Mouse (Mus musculus) hindbrain, embryonic 14.5 days (tissue): ENCODE measurements around the gene Fbxl17. TPM values are rescaled to one million over a fixed set of nuclear protein-coding genes. Genes with fewer than 3 reads are reported as not detected.

Source experiments
- ATAC-seq: fragments of 200-750 bp; cut with Nextera tagmentation; 2 replicates; pipeline ENCODE4 v1.8.0; 2017; ENCODE audit warnings: moderate number of reproducible peaks, mild to moderate bottlenecking, moderate TSS enrichment, moderate library complexity; ENCODE audit not compliant: low FRiP score
- DNase-seq: peaks from one replicate; pipeline ENCODE4 v3.0.0-alpha.2; 2015; ENCODE audit warnings: low spot score
- H3K27ac ChIP-seq: fragments of 300-500 bp; sonication (generic); 2 replicates; pipeline ENCODE4 v1.5.1; 2014; ENCODE audit warnings: mild to moderate bottlenecking, moderate library complexity
- H3K27me3 ChIP-seq: fragments of 300-500 bp; sonication (generic); 2 replicates; pipeline ENCODE4 v1.6.1; 2014; ENCODE audit warnings: mild to moderate bottlenecking, low read length, mixed read lengths; ENCODE audit not compliant: control insufficient read depth, insufficient read depth
- H3K36me3 ChIP-seq: fragments of 300-500 bp; sonication (generic); replicated peaks from 2 replicates; pipeline ENCODE4 v1.6.1; 2014; ENCODE audit not compliant: control insufficient read depth, insufficient read depth
- H3K4me1 ChIP-seq: fragments of 300-500 bp; sonication (generic); replicated peaks from 2 replicates; pipeline ENCODE4 v1.6.1; 2014; ENCODE audit warnings: antibody characterized with exemption, low read length, mixed read lengths; ENCODE audit not compliant: control insufficient read depth, insufficient read depth
- H3K4me2 ChIP-seq: fragments of 300-500 bp; sonication (generic); replicated peaks from 2 replicates; pipeline ENCODE4 v1.6.1; 2014; ENCODE audit warnings: mild to moderate bottlenecking, moderate library complexity
- H3K4me3 ChIP-seq: fragments of 300-500 bp; sonication (generic); replicated peaks from 2 replicates; pipeline ENCODE4 v1.5.1; 2014; ENCODE audit warnings: mild to moderate bottlenecking, low read length
- H3K9ac ChIP-seq: fragments of 300-500 bp; sonication (generic); 2 replicates; pipeline ENCODE4 v1.6.1; 2014
- H3K9me3 ChIP-seq: fragments of 300-500 bp; sonication (generic); 2 replicates; pipeline ENCODE4 v1.6.1; 2016; ENCODE audit warnings: low read length; ENCODE audit not compliant: control insufficient read depth
- WGBS: fragments of 180-500 bp; shearing (Covaris S2); extraction: QIAGEN DNeasy Blood & Tissue Kit; methylation state at CpG from one replicate; pipeline ENCODE4 v1.1.7; 2014; 5-methylcytosine and 5-hydroxymethylcytosine counted together
- polyA plus RNA-seq: library from polyadenylated mRNA; unstranded; fragments of >200 nt; fragmentation: Nextera tagmentation; extraction: Ambion mirVana; gene quantifications from 2 replicates; pipeline ENCODE4 v1.2.1, GENCODE M21; 2014

The Fbxl17 gene
- 14.5 and 22.3 TPM in 2 replicates for polyA plus RNA-seq

DNA sequence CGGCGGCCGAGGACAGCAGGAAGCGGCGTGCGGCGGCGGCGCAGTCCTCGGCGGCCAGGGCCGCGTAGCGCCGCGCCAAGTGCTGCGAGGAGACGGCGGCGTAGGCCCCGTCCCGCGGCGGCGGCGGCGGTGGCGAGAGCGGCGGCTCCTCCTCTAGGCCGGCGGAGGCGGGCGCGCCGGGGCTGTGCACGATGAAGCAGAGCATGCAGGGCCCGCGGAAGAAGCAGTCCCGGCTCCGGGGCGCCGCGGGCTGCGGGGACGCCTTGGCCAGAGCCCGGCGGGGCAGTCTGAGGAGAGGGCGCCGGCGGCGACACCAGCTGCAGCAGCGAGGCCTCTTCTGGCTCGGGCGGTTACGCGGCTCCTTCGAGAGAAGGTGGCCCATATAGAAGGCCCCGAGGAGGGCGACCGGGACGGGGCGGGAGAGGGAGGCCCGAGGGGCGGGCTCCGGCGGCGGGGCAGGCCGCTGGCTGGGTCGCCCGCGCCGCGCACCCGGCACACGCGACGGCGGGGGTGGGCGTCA, at the start of gene Fbxl17:
Fbxl17 (minus strand) TSS at position 382 of the 520 bp plus-strand sequence.
- Histone ChIP-seq H3K4me3 (peak within 1 kb of the TSS; percentile 96), H3K27ac (peak within 1 kb of the TSS; percentile 99), H3K4me2 (peak within 1 kb of the TSS; percentile 68), H3K9ac (peak within 1 kb of the TSS; percentile 99), H3K27me3 (no peaks in the 10 kb centered on the region), H3K4me1 (peaks cover 46% of the 10 kb centered on the region), H3K9me3 (no peaks in the 10 kb centered on the region), H3K36me3 (no peaks in the 10 kb centered on the region)
- peak; percentile 71 for ATAC-seq
- DNase-seq = peak; percentile 57
- WGBS = under 1% methylated on average over 43 of the region's 80 CpGs

DNA sequence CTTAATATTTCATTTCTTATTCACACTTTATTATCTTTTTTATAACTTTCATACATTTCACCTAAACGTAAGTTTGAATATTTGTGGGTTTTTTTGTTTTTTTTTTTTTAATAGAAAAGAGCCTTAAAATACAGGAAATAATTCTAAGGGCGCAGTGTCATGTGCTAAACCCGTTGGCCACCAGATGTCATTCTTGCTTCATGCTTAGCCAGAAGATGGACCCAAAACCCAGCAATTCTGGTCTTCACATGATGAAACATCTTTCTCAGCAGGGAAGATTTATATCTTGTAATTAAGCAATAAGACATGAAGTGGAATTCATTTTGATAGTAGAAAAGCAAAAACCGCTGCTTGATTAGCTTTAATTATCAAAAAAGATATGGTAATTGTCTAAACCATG, 47.6 kb upstream of the Fbxl17 start:
- H3K36me3 ChIP-seq = no peaks in the 10 kb centered on the region
- no peak overlapping the region for H3K4me2 ChIP-seq
- 0 out of 2 replicates have a peak, but pooled peaks cover 3% of the 10 kb centered on the region for H3K9me3 ChIP-seq
- no peaks in the 10 kb centered on the region for H3K27me3 ChIP-seq
- no peak for ATAC-seq
- H3K9ac ChIP-seq = no peak overlapping the region
- H3K27ac ChIP-seq = no peak overlapping the region
- no peak overlapping the region for H3K4me3 ChIP-seq
- 85% methylated on average over 4 of the region's 4 CpGs for WGBS
- H3K4me1 ChIP-seq = no peaks in the 10 kb centered on the region
- DNase-seq = peak; percentile 66

DNA sequence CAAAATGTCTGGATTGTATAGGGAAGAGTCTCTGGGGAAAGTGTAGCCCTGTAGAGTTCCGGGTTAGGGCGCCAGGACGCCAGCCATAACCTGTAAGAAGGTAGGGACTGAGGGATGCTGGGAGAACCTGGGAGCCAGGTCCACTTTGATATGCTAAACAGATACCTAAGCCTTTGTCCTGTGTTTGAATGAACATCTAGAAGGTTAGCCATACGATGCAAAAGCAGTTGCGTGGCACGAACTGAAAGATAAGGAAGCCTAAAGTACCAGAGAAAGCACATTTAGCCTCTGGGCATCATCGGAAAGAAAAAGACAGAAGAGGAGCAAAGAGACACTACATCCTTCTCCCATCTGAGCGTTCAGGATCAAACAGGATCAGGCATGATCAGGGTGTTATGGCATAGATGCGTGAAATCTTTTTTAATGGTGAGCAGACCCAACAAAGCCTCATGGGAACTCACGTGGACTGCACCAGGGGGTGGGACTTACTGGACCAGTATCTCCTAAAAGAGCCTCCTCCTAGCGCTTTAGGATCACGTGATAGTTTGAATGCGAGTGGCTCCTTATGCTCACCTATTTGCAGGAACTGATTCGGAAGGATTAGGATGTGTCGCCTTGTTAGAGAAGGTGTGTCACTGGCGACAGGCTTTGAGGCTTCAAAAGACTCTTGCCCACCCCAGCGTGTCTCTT, 34.9 kb upstream of the Fbxl17 start:
- ATAC-seq = no peak

DNA sequence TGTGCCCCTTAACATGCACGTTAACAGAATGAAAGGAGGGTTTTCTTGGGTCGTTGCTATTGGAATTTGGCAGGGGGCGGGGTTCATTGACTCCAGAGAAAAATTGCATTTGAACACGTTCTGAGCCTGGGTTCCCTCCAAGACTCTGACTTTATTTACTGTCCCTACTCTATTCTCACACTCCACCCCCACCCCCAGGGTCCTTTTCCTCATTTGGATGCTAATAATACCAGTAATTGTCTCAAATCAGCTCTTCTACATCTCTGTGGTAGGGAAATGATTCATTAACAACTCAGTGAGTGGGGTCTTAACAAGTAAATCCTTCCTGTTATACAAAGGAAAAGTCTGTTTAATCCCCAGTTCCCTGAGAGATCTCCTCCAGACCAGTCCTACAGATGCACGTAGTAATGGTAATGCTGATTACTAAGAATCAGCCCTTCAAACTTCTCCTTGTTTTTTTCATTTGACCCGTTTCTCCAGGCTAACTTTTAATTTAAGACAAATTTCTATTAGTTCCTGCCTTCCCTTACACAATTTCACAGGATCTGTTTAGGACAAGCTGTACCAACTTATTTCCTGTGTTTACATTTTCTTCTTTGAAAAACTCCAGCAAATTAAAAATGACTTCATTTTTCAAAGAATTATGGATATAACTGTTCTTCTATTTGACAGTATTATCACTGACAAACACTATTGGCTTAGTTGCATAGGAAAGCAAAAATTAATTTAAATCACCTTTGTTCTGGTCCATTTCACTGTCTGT, 33.4 kb upstream of the Fbxl17 start:
- Histone ChIP-seq H3K27me3 (no peaks in the 10 kb centered on the region), H3K4me1 (no peaks in the 10 kb centered on the region), H3K4me2 (no peak overlapping the region), H3K9me3 (no peaks in the 10 kb centered on the region), H3K27ac (no peak overlapping the region), H3K36me3 (no peaks in the 10 kb centered on the region), H3K9ac (no peak overlapping the region), H3K4me3 (no peak overlapping the region)
- no peak for ATAC-seq
- WGBS = 23% methylated on average over 6 of the region's 6 CpGs
- DNase-seq = no peak

More for the DNA sequence above, 34.9 kb upstream of the Fbxl17 start:
- Histone ChIP-seq H3K4me2 (no peak overlapping the region), H3K27me3 (no peaks in the 10 kb centered on the region), H3K36me3 (no peaks in the 10 kb centered on the region), H3K9ac (no peak overlapping the region), H3K4me1 (no peaks in the 10 kb centered on the region), H3K27ac (no peak overlapping the region), H3K9me3 (no peaks in the 10 kb centered on the region), H3K4me3 (no peak overlapping the region)
- no peak for DNase-seq
- WGBS = 91% methylated on average over 17 of the region's 17 CpGs

DNA sequence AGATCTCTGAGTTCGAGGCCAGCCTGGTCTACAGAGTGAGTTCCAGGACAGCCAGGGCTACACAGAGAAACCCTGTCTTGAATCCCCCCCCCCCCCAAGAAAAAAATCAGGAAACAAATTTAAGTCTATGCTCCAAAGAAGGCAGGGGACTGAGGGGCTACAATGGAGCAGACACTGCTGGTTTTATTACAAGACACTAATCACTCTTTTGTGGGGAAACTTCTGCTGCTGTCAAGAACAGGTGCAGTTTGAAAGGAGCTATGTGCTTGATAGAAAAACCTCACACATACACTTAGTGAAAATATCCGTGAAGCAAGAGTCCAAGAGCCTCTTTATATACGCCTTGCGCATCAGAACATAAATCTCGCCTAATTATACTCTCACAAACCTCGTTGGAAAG, 29.7 kb upstream of the Fbxl17 start:
- no peak overlapping the region for H3K27ac ChIP-seq
- H3K4me2 ChIP-seq = no peak overlapping the region
- no peak overlapping the region for H3K9ac ChIP-seq
- ATAC-seq (no peak), DNase-seq (no peak)
- no peak overlapping the region for H3K4me3 ChIP-seq
- no peaks in the 10 kb centered on the region for H3K4me1 ChIP-seq
- H3K9me3 ChIP-seq = no peaks in the 10 kb centered on the region
- H3K36me3 ChIP-seq = no peaks in the 10 kb centered on the region
- H3K27me3 ChIP-seq = no peaks in the 10 kb centered on the region
- 78% methylated on average over 6 of the region's 6 CpGs for WGBS

DNA sequence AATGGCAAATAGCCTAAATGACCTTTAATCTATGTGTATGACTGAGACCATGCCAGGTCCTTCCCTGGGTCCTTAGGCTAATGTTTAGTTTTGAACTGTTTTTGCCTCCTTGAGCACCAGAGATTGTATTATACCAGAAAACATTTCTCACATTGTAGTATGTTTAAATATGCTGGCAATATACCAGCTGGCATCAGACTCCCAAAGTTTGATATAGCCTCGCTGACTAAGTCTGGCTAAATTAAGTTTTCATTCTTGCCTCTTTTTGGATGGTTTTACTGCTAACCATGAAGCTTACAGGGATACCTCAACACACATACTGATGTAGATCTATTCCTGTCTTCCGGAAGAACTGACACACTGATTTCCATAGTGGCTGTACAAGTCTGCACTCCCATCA, 20.9 kb upstream of the Fbxl17 start:
- no peak overlapping the region for H3K4me3 ChIP-seq
- H3K9ac ChIP-seq = no peak overlapping the region
- no peak overlapping the region for H3K4me2 ChIP-seq
- H3K27me3 ChIP-seq = no peaks in the 10 kb centered on the region
- no peaks in the 10 kb centered on the region for H3K36me3 ChIP-seq
- H3K27ac ChIP-seq = no peak overlapping the region
- DNase-seq (no peak), ATAC-seq (no peak)
- H3K9me3 ChIP-seq = no peaks in the 10 kb centered on the region
- no peaks in the 10 kb centered on the region for H3K4me1 ChIP-seq
- 89% methylated on average over 2 of the region's 2 CpGs for WGBS

DNA sequence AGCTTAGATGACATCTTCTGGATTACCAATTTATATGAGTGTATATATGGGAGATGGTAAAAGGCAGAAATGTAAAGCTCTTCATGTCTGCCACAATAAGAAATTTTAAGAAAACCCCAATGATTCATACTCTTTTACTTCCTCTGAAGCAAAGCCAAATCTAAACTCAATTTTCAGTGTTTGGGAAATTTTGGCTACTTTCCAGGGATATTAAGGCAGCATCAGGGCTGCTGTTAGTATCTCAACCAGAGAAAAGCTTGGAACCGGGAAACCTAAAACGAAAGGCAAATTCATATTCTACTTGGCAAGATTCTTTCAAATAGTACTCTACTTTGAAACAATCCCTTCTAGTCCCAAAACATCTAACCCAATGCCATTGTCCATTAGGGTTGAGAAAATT, 10.6 kb upstream of the Fbxl17 start:
- ATAC-seq = no peak
- Histone ChIP-seq H3K4me1 (no peaks in the 10 kb centered on the region), H3K9me3 (no peaks in the 10 kb centered on the region), H3K4me3 (no peak overlapping the region), H3K27me3 (no peaks in the 10 kb centered on the region), H3K27ac (no peak overlapping the region), H3K9ac (no peak overlapping the region), H3K4me2 (no peak overlapping the region), H3K36me3 (no peaks in the 10 kb centered on the region)
- DNase-seq = no peak
- 90% methylated on average over 2 of the region's 2 CpGs for WGBS

DNA sequence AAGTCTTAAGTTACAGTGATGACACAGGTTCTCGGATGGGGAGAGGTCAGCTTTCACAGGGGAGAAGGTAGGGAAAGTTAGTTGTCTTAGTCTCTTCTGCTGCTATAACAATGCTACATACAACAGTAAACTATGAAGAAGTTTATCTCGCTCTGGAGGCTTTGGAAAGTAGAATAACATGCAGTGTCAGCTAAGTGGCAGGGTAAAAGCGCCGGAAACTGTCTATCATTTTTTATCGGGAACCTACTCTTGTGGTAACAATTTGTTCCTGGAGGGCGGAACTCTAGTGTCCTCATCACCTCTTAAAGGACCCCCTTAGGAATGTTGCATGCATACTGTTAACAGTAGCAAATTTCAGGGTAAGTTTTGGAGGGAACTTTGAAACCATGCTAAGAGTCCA, 1.3 kb upstream of the Fbxl17 start:
- Histone ChIP-seq H3K4me3 (peak overlapping the region; percentile 96), H3K4me1 (peaks cover 32% of the 10 kb centered on the region), H3K9me3 (no peaks in the 10 kb centered on the region), H3K27ac (0 out of 2 replicates have a peak overlapping the region, but pooled peaks have one; percentile 99), H3K4me2 (peak overlapping the region; percentile 68), H3K36me3 (no peaks in the 10 kb centered on the region), H3K9ac (no peak overlapping the region), H3K27me3 (no peaks in the 10 kb centered on the region)
- WGBS = 95% methylated on average over 6 of the region's 6 CpGs
- ATAC-seq (no peak), DNase-seq (no peak)

DNA sequence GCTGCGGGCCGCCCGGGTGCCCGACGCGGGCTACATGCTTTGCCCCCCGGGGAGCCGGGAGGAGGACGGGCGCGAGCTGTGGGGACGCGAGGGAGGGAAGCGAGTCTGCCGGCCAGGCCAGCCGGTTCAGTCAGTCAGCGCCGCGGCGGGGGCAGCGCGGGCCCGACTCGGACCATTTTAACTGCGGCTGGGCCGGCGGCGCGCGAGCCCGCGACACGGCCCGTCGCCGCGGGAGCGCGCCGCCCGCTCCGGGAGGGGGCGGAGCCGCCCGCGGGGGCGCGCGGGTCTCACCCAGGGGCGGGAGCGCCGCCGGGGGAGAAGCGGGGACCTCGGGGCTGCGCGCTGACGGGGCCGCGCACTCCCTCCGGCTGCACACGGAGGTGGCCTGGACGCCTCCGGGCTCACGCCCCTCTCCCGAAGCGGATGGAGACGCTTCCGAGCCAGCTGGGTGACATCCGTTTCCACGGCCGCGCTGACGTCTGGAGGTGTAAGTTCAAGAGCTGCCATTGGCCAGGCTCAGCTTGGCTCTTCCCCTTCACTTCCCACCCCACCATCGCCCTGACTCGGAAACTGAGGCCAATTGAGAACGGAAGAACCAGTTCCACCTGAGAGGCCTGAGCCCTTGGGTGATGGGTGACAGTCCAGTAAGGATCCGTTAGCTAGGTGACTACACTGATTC, 478 bp upstream of the Fbxl17 start:
- peaks cover 40% of the 10 kb centered on the region for H3K4me1 ChIP-seq
- DNase-seq = peak; percentile 78
- H3K27ac ChIP-seq = peak overlapping the region; percentile 99
- H3K36me3 ChIP-seq = no peaks in the 10 kb centered on the region
- H3K9me3 ChIP-seq = no peaks in the 10 kb centered on the region
- H3K4me2 ChIP-seq = peak overlapping the region; percentile 68
- H3K9ac ChIP-seq = peak overlapping the region; percentile 99
- peak overlapping the region; percentile 96 for H3K4me3 ChIP-seq
- under 1% methylated on average over 59 of the region's 78 CpGs for WGBS
- no peaks in the 10 kb centered on the region for H3K27me3 ChIP-seq
- ATAC-seq = peak; percentile 81
